Mouse (Mus musculus) T-helper 17 cell (primary cell): ENCODE results near the gene Gm11237.
"Not testable (repeated sequence)": the region's sequence is repeated elsewhere in the genome, so short reads cannot be mapped to it uniquely, and the experiment has no call there.

Experiments used
- in situ Hi-C, 2 experiments: fragments of 300-600 bp; cut with MboI, MseI; formaldehyde crosslinking; loops; 1 replicate in 1 of 2; 2 replicates in 1 of 2; pipeline ENCODE4 v1.15.1; 2025; ENCODE audit warnings: high pct_unique_total_duplicates in 2 of 2

Gene Gm11237

GRCm38 (mm10) chr4:73622684-73623083, at the start of gene Gm11237:
Gene Gm11237 (plus strand): TSS chr4:73622984.
- in situ Hi-C loops: not testable (repeated sequence)

- in situ Hi-C loops: loop anchor here in 1 of 2 experiments (5.0 kb wide), 2 partner anchors 38 to 83 kb away; partner anchors contain the start of genes Gm11236 and Gm428
Observed at GRCm38 (mm10) chr4:73599248-73599647, 23.5 kb upstream of the Gm11237 start.

GRCm38 (mm10) chr4:73607581-73607980, 15.2 kb upstream of the Gm11237 start, which contains the start of gene Gm11238:
Gene Gm11238 (plus strand): TSS chr4:73607881.
- in situ Hi-C loops: not testable (repeated sequence)

- in situ Hi-C loops: loop anchor here (5.0 kb wide), 2 partner anchors 36 to 41 kb away; no protein-coding TSS in a partner anchor
Observed at GRCm38 (mm10) chr4:73637821-73638220, 15.0 kb downstream of the Gm11237 start, which contains the start of gene Gm11236. Gene Gm11236 (plus strand): TSS chr4:73638121.

GRCm38 (mm10) chr4:73661864-73662263, 39.1 kb downstream of the Gm11237 start:
- in situ Hi-C loops: not testable (repeated sequence)

- in situ Hi-C loops: not testable (repeated sequence)
Observed at GRCm38 (mm10) chr4:73668054-73668453, 45.3 kb downstream of the Gm11237 start, which contains the start of gene Gm11239. Gene Gm11239 (plus strand): TSS chr4:73668354.
